Mouse (Mus musculus) embryonic facial prominence, embryonic 11.5 days (tissue): ENCODE measurements around the gene Rarres1. TPM values are rescaled to one million over a fixed set of nuclear protein-coding genes. Genes with fewer than 3 reads are reported as not detected.

ENCODE experiments used
- ATAC-seq: fragments of 200-750 bp; cut with Nextera tagmentation; replicated peaks from 2 replicates; pipeline ENCODE4 v1.8.0; 2017; ENCODE audit warnings: low read depth; ENCODE audit not compliant: insufficient number of reproducible peaks, low FRiP score, low TSS enrichment
- DNase-seq: peaks from one replicate; pipeline ENCODE4 v3.0.0-alpha.2; 2015; ENCODE audit warnings: low spot score
- H3K27ac ChIP-seq: fragments of 300-500 bp; sonication (generic); replicated peaks from 2 replicates; pipeline ENCODE4 v1.5.1; 2014; ENCODE audit warnings: mild to moderate bottlenecking, low read depth, low read length, control low read depth
- H3K27me3 ChIP-seq: fragments of 300-500 bp; sonication (generic); 2 replicates; pipeline ENCODE4 v1.6.1; 2014; ENCODE audit warnings: mild to moderate bottlenecking, low read length, moderate library complexity, mixed read lengths; ENCODE audit not compliant: control insufficient read depth, insufficient read depth
- H3K36me3 ChIP-seq: fragments of 300-500 bp; sonication (generic); replicated peaks from 2 replicates; pipeline ENCODE4 v1.6.1; 2014; ENCODE audit warnings: low read depth, mild to moderate bottlenecking, low read length, moderate library complexity, mixed read lengths; ENCODE audit not compliant: control insufficient read depth, insufficient read depth
- H3K4me1 ChIP-seq: fragments of 300-500 bp; sonication (generic); 2 replicates; pipeline ENCODE4 v1.6.1; 2014; ENCODE audit warnings: low read length, mixed read lengths; ENCODE audit not compliant: control insufficient read depth, insufficient read depth
- H3K4me2 ChIP-seq: fragments of 300-500 bp; sonication (generic); 2 replicates; pipeline ENCODE4 v1.6.1; 2014; ENCODE audit warnings: low read depth, mild to moderate bottlenecking, control low read depth, low read length, moderate library complexity
- H3K4me3 ChIP-seq: fragments of 300-500 bp; sonication (generic); 2 replicates; pipeline ENCODE4 v1.5.1; 2014; ENCODE audit warnings: low read depth, low read length, control low read depth
- H3K9ac ChIP-seq: fragments of 300-500 bp; sonication (generic); replicated peaks from 2 replicates; pipeline ENCODE4 v1.6.1; 2014; ENCODE audit warnings: mild to moderate bottlenecking, control low read depth, low read length
- H3K9me3 ChIP-seq: fragments of 300-500 bp; sonication (generic); replicated peaks from 2 replicates; pipeline ENCODE4 v1.6.1; 2016; ENCODE audit warnings: mild to moderate bottlenecking, low read length, inconsistent platforms, mixed read lengths; ENCODE audit not compliant: control insufficient read depth
- WGBS: fragments of 180-500 bp; shearing (Covaris S2); extraction: QIAGEN DNeasy Blood & Tissue Kit; methylation state at CpG from one replicate; pipeline ENCODE4 v1.1.7; 2014; 5-methylcytosine and 5-hydroxymethylcytosine counted together
- polyA plus RNA-seq: library from polyadenylated mRNA; unstranded; fragments of >200 nt; fragmentation: Nextera tagmentation; extraction: Ambion mirVana; gene quantifications from 2 replicates; pipeline ENCODE4 v1.2.1, GENCODE M21; 2014

The Rarres1 gene
- polyA plus RNA-seq, 1 experiment from 2014 or later = 0.52 TPM

DNA sequence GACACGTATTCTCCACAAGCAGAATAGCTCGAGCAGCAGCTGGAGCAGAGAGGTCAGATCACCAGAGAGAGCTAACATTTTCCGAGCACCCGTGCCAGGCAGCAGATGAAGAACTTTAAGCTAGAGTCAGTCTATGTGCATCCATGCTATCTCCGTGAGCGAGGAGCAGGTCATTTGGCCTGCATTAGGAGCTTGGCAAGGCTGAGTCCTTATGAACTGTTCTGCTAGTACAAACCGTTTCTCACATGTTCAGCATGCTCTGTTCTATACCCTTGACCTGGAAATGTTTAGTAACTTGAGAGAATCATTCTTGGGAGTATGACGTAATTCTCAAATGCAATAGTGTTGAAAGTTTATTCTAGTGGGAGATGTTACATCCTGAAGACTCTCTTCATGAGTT lies 28.3 kb upstream of the Rarres1 start:
- ATAC-seq = no peak
- Histone ChIP-seq H3K27me3 (no peaks in the 10 kb centered on the region), H3K27ac (no peak overlapping the region), H3K9me3 (no peaks in the 10 kb centered on the region), H3K9ac (no peak overlapping the region), H3K4me3 (no peak overlapping the region), H3K36me3 (no peaks in the 10 kb centered on the region), H3K4me2 (no peak overlapping the region), H3K4me1 (no peaks in the 10 kb centered on the region)
- WGBS = 65% methylated on average over 8 of the region's 8 CpGs
- no peak for DNase-seq

DNA sequence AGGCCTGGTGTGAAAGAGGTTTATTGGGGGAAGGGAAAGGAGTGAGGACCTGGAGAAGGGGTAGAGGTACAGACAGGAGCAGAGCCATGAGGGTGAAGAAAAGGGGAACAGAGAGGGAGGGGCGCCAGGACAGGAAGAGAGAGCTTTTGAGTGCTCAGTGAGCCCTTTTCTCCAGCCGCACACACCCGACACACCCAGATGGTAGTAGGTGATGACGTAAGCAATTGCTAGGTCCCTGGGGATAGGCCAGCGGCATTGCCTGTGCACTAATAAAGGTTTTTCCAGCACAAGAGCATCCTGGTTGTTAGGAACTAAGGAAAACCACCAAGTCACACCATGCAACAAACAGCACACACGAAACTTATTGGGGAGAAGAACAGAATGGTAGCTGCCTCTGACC lies 9.4 kb upstream of the Rarres1 start:
- no peaks in the 10 kb centered on the region for H3K4me1 ChIP-seq
- H3K36me3 ChIP-seq = no peaks in the 10 kb centered on the region
- no peak for ATAC-seq
- H3K27me3 ChIP-seq = no peaks in the 10 kb centered on the region
- 78% methylated on average over 6 of the region's 6 CpGs for WGBS
- no peaks in the 10 kb centered on the region for H3K9me3 ChIP-seq
- no peak overlapping the region for H3K4me3 ChIP-seq
- no peak overlapping the region for H3K27ac ChIP-seq
- no peak overlapping the region for H3K4me2 ChIP-seq
- no peak for DNase-seq
- H3K9ac ChIP-seq = no peak overlapping the region

DNA sequence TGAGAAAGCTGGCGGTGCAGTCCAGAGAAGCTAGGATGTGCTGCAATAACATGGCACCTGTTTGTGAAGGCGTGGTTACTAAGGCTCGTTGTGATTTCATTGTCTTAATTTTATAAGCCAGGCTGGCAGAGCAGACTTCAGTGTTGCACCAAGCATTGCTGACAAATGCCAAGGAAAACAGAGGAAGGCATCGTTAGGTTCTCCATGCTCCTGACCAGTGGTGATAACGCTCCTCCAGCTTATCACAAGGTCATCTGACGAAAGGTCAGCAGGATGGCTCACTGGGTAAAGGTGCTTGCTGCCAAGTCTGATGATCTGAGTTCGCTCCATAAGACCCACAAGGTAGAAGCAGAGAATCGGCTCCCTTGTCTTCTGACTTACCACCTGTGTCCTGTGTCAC lies 7.4 kb upstream of the Rarres1 start:
- ATAC-seq (no peak), DNase-seq (no peak)
- WGBS = 86% methylated on average over 8 of the region's 8 CpGs
- H3K4me3 ChIP-seq = no peak overlapping the region
- no peaks in the 10 kb centered on the region for H3K4me1 ChIP-seq
- H3K9ac ChIP-seq = no peak overlapping the region
- no peak overlapping the region for H3K27ac ChIP-seq
- H3K27me3 ChIP-seq = no peaks in the 10 kb centered on the region
- H3K36me3 ChIP-seq = no peaks in the 10 kb centered on the region
- no peaks in the 10 kb centered on the region for H3K9me3 ChIP-seq
- H3K4me2 ChIP-seq = no peak overlapping the region

GRCm38 (mm10) chr3:67520568-67521143 lies 5.3 kb upstream of the Rarres1 start:
- Histone ChIP-seq H3K4me1 (no peaks in the 10 kb centered on the region), H3K4me3 (no peak overlapping the region), H3K9me3 (no peaks in the 10 kb centered on the region), H3K4me2 (no peak overlapping the region), H3K27me3 (peaks cover 1% of the 10 kb centered on the region), H3K27ac (no peak overlapping the region), H3K36me3 (no peaks in the 10 kb centered on the region), H3K9ac (no peak overlapping the region)
- WGBS = 83% methylated on average over 5 of the region's 5 CpGs
- DNase-seq = no peak
- no peak for ATAC-seq

DNA sequence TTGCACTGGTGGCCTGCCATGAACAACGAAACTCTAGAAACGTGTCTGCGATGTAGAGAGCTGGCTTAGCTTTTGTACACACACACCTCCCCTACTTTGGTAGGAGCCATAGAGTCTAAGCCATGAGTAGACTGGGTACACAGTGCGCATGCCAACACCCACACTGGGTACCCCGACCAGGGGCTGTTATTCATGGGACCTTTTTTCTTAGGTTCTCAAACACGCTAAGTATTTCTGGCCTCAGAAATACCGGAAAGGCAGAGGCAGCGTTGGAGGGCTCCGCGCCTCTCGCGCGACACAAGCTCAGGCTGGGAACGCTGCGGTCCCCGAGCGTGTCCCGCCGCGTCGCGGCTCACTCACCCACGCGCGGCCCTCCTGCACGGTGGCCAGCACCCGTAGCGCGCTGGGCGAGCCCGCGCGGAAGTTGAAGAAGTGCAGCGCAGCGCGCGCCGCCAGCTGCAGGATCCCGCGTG lies 486 bp downstream of the Rarres1 start:
- H3K9ac ChIP-seq = peak overlapping the region; percentile 66
- peak overlapping the region; percentile 53 for H3K4me3 ChIP-seq
- peak overlapping the region; percentile 99 for H3K4me2 ChIP-seq
- H3K27ac ChIP-seq = no peak overlapping the region
- H3K4me1 ChIP-seq = no peaks in the 10 kb centered on the region
- no peaks in the 10 kb centered on the region for H3K9me3 ChIP-seq
- peak; percentile 21 for DNase-seq
- 6% methylated on average over 39 of the region's 40 CpGs for WGBS
- H3K27me3 ChIP-seq = peaks cover 6% of the 10 kb centered on the region
- no peak for ATAC-seq
- H3K36me3 ChIP-seq = no peaks in the 10 kb centered on the region

GRCm38 (mm10) chr3:67512807-67513206 lies 2.5 kb downstream of the Rarres1 start:
- H3K9ac ChIP-seq = no peak overlapping the region
- ATAC-seq (0 out of 2 replicates have a peak, but pooled peaks have one; percentile 32), DNase-seq (peak; percentile 90)
- under 1% methylated on average over 5 of the region's 5 CpGs for WGBS
- H3K27me3 ChIP-seq = peaks cover 6% of the 10 kb centered on the region
- no peak overlapping the region for H3K4me3 ChIP-seq
- no peak overlapping the region for H3K27ac ChIP-seq
- no peak overlapping the region for H3K4me2 ChIP-seq
- no peaks in the 10 kb centered on the region for H3K4me1 ChIP-seq
- no peaks in the 10 kb centered on the region for H3K9me3 ChIP-seq
- no peaks in the 10 kb centered on the region for H3K36me3 ChIP-seq

GRCm38 (mm10) chr3:67508216-67508892 lies 7.0 kb downstream of the Rarres1 start:
- no peak overlapping the region for H3K4me3 ChIP-seq
- no peaks in the 10 kb centered on the region for H3K36me3 ChIP-seq
- H3K9me3 ChIP-seq = no peaks in the 10 kb centered on the region
- no peak overlapping the region for H3K9ac ChIP-seq
- DNase-seq (no peak), ATAC-seq (no peak)
- H3K4me1 ChIP-seq = no peaks in the 10 kb centered on the region
- H3K27me3 ChIP-seq = no peaks in the 10 kb centered on the region
- no peak overlapping the region for H3K4me2 ChIP-seq
- 82% methylated on average over 10 of the region's 10 CpGs for WGBS
- no peak overlapping the region for H3K27ac ChIP-seq

DNA sequence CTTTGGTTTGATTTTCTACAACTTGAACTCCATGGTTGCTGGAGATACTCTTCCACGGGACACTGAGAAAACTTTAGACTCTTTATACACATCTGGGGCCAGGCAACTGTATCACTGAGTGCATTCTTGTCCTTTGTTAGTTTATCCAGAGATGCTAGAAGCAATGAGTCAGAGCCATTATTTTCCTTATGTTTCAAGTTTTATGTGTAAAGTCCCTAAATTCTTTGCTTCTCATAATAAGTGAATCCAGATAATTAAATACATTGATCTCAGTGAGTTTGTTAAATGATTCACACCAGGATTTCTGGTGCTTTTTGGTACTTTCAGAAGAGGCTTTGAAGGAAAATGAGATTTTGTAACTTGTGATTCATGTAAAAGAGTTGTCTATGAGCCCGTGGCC lies 10.0 kb downstream of the Rarres1 start:
- Histone ChIP-seq H3K4me2 (no peak overlapping the region), H3K9ac (no peak overlapping the region), H3K36me3 (no peaks in the 10 kb centered on the region), H3K27me3 (no peaks in the 10 kb centered on the region), H3K4me3 (no peak overlapping the region), H3K4me1 (no peaks in the 10 kb centered on the region), H3K27ac (no peak overlapping the region), H3K9me3 (no peaks in the 10 kb centered on the region)
- DNase-seq = no peak
- ATAC-seq = no peak
- WGBS = 82% methylated on average over 2 of the region's 2 CpGs
